Mouse (Mus musculus) mouse embryonic stem cell (cell line): ENCODE results near the gene Hoxa5.

Experiments used
- in situ Hi-C, 2 experiments: fragments of 300-500 bp; cut with MboI; formaldehyde crosslinking; loops; 1 replicate in 1 of 2; 3 replicates in 1 of 2; pipeline ENCODE4 v1.14.3; 2019 to 2020; ENCODE audit warnings: low sequenced_read_pairs in 2 of 2, low pct_unique_long_range_greater_than_20kb in 1 of 2, mixed read lengths in 1 of 2; ENCODE audit not compliant: unreplicated experiment in 1 of 2

The Hoxa5 gene

DNA sequence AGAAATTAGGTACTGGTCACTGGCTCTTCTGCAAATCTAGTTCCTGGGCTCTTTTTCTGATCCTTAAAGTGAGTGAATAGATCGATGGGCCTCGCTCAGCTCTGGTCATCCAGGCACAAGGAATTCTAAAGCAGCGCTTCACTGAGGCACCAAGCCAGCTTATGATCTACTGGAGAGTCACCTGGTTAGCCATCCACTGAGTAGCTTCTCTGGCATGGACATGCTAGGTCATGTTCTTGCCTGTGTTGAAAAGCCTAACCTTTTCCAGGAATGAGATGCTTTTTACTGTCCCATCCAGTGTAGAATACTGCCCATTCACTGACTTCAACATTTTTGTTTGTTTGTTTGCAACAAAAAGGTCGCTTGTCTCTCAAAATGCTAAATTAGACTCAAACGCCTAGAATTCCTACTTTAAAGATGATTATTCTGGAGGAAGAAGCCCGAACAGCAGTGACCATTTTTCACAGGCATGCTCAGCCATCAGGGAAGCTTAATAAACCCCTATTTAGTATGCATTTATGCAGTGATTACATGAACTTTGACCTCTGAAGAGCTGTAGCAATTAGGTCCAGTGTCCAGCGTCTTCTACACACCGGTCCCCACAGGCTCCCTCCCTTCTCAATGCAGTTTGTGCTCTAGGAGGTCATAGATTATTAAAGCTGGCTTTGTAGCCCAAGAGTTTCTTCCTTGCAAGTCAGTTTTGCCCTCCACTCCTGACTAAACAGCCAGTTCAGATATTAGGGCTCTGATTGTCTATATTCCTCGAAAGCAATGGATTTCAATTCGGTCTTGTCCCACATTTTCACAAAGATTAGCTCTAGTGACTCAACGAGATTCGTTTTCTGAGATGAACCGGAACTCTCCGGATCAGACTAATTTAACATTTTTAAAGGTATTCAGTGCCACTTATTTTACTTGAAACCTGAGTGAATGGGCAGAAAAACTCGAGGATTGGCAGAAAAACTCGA is 51.9 kb downstream of the Hoxa5 start:
- in situ Hi-C loops = no loop called here
